Mouse (Mus musculus) bone marrow, adult 2 months (tissue): ENCODE results near the gene Dolpp1.
A peak's percentile ranks its signal among the peaks of the same experiment; 100 is the strongest.

Source experiments
- CTCF ChIP-seq: fragments of 200-500 bp; IDR thresholded peaks from 2 replicates; pipeline ENCODE4 v1.5.1; 2011; ENCODE audit warnings: low read length, control low read depth; ENCODE audit not compliant: control insufficient read depth, insufficient read depth
- POLR2A ChIP-seq: fragments of 200-500 bp; IDR thresholded peaks from 2 replicates; pipeline ENCODE4 v1.6.1; 2011; ENCODE audit warnings: low read depth, mild to moderate bottlenecking, control low read depth, low read length, borderline replicate concordance; ENCODE audit not compliant: control insufficient read depth

- no peak for TF ChIP-seq CTCF
- TF ChIP-seq POLR2A, result peak; percentile 89; the same call in 1 of the 2 replicates
Measured at GRCm38 (mm10) chr2:30415157-30415935, 23.3 kb downstream of the Dolpp1 start, which contains the start of gene Crat.
